Mouse (Mus musculus): ENCODE measurements around the gene Uqcc2.

DNA sequence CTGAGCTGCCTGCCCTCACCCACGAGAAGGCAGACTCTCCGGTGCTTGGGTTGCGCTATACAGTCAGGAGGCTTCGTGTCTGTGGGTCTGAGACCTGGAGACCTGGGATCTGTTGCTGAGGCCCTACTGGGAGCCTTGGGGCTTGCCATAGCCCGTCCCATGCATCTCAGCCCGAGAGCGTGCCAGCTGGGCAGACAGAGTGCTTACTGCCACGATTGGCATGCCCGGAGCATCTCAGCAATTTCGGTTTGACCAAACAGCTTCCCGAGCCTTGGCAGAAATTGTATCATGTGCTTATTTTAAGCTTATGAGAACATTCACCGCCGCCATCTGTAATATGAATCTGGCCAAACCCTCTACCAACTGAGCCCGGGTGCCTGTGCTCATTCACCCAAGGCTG lies 20.5 kb upstream of the Uqcc2 start:
- no peak for TF ChIP-seq CTCF (IDR thresholded peaks at IDR 0.05; ENCODE audit: extremely low read depth, insufficient read depth, insufficient read length, insufficient replicate concordance)
- no peak for TF ChIP-seq POLR2A (IDR thresholded peaks at IDR 0.05; ENCODE audit: low read depth, low read length)
